Comparison of ENCODE assay signal across 8 mouse cellular contexts in the genomic region with DNA sequence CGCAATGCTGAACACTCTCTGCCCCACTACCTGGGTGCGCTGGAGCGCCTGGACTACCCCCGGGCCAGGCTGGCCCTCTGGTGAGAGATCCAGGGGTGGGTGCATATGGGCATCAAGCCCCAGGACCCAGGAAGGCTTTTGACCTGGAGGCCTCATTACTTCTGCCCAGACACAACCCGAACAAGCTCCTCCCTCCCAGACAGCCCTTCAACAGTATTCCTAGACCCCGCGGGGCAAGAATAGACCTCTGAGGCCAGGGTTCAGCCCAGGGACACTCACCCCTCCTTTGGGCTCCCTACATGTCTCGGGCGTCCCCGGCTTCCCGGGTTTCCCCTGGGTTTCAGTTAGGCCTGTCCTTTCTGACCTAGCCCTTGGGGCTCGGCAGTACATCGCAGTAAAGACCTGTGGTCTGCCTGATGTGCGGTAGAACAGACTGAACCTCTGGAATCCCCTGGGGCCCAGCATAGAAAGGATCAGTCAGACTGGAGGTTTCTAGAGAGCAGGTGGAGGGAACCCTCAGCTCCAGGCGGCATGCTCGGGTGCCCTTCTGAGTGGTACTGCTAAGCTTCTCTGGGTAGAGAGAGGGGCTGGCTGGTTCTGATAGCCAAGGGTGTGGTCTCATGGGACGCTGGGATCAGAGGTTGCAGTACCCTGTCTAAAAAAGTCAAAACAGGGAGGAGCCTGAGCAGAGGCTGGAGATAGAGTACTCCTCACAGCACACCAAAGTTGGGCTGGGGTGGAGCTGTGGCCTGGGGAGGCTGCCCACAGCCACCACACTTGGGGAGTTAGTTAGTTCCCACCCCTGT. TPM values are rescaled to one million over a fixed set of nuclear protein-coding genes. Genes with fewer than 3 reads are reported as not detected.
DNase-seq lines count a peak whose midpoint lies in the region; ATAC-seq and TF ChIP-seq lines count a peak whose summit lies in the region.

No protein-coding gene starts in this region.

- H3K4me1 ChIP-seq in G1E (ENCODE audit: insufficient read depth, low read depth, low read length), result peaks cover 44% of the 10 kb centered on the region
- H3K4me1 ChIP-seq in forebrain, embryonic 11.5 days (replicated peaks; ENCODE audit: control insufficient read depth, insufficient read depth, low read length), result peaks cover 12% of the 10 kb centered on the region; the same call in 1 of the 2 replicates
- peaks cover 4% of the 10 kb centered on the region; the same call in 1 of the 2 replicates for H3K4me1 ChIP-seq in lung, embryonic 14.5 days (ENCODE audit: insufficient read depth)

- H3K4me2 ChIP-seq in forebrain, embryonic 11.5 days (ENCODE audit: low read depth, low read length, severe bottlenecking), result peak overlapping the region; percentile 92
- H3K4me2 ChIP-seq in lung, embryonic 14.5 days, result peak overlapping the region; percentile 97

- peak; percentile 63 for ATAC-seq in G1E (ENCODE audit: extremely low read depth, insufficient number of reproducible peaks, low FRiP score, poor library complexity, severe bottlenecking)
- peak; percentile 39 for ATAC-seq in forebrain, embryonic 11.5 days (replicated peaks; ENCODE audit: low FRiP score)
- ATAC-seq in hematopoietic stem cell, adult 5-6 weeks (replicated peaks in 1 of 2; ENCODE audit: insufficient read depth in 1 of 2, low FRiP score in 2 of 2, low TSS enrichment in 1 of 2, low read depth in 1 of 2, poor library complexity in 2 of 2, severe bottlenecking in 2 of 2), result peak; percentile 68 to 71
- peak; percentile 48 for ATAC-seq in lung, embryonic 14.5 days (ENCODE audit: insufficient read depth)

- H3K27ac ChIP-seq in forebrain, embryonic 11.5 days (ENCODE audit: low read depth, low read length), result peak overlapping the region; percentile 37; the same call in 1 of the 2 replicates
- H3K27ac ChIP-seq in lung, embryonic 14.5 days (ENCODE audit: low read depth), result peak overlapping the region; percentile 73

- H3K9me3 ChIP-seq in G1E (replicated peaks), result no peaks in the 10 kb centered on the region
- H3K9me3 ChIP-seq in forebrain, embryonic 11.5 days (ENCODE audit: control insufficient read depth, low read length), result no peaks in the 10 kb centered on the region
- H3K9me3 ChIP-seq in lung, embryonic 14.5 days (ENCODE audit: low read depth, low read length), result no peaks in the 10 kb centered on the region

- TF ChIP-seq CTCF in G1E (IDR thresholded peaks at IDR 0.05; ENCODE audit: low read depth, low read length), result no peak
- TF ChIP-seq CTCF in lung, embryonic 14.5 days (IDR thresholded peaks at IDR 0.05; ENCODE audit: low read depth), result no peak

- peak overlapping the region; percentile 62 for H3K9ac ChIP-seq in forebrain, embryonic 11.5 days (ENCODE audit: low read length)
- peak overlapping the region; percentile 68 for H3K9ac ChIP-seq in lung, embryonic 14.5 days

- DNase-seq in adrenal gland, postnatal 10 days, result peak; percentile 31
- DNase-seq in adrenal gland, adult 8-10 months, result no peak
- DNase-seq in G1E (ENCODE audit: low spot score), result peak; percentile 83
- peak; percentile 61 for DNase-seq in forebrain, embryonic 11.5 days (ENCODE audit: low spot score)
- peak; percentile 28 for DNase-seq in lung, embryonic 14.5 days
- DNase-seq in retina, postnatal 1 day, result peak; percentile 52
- no peak for DNase-seq in adrenal gland, adult 18-20 months (ENCODE audit: low spot score in 2 of 2)

- H3K4me3 ChIP-seq in G1E (ENCODE audit: low read depth, low read length), result peak overlapping the region; percentile 86
- peak overlapping the region; percentile 45 for H3K4me3 ChIP-seq in forebrain, embryonic 11.5 days (ENCODE audit: low read depth, low read length)
- peak overlapping the region; percentile 50 for H3K4me3 ChIP-seq in lung, embryonic 14.5 days (ENCODE audit: low read depth, low read length)

- peaks cover 44% of the 10 kb centered on the region for H3K36me3 ChIP-seq in G1E (replicated peaks)
- no peaks in the 10 kb centered on the region for H3K36me3 ChIP-seq in forebrain, embryonic 11.5 days (ENCODE audit: control insufficient read depth, insufficient read depth, low read length)
- 0 out of 2 replicates have a peak, but pooled peaks cover 4% of the 10 kb centered on the region for H3K36me3 ChIP-seq in lung, embryonic 14.5 days (ENCODE audit: insufficient read depth)

- H3K27me3 ChIP-seq in G1E (ENCODE audit: insufficient read depth, low read length), result peaks cover 15% of the 10 kb centered on the region
- H3K27me3 ChIP-seq in forebrain, embryonic 11.5 days (ENCODE audit: control insufficient read depth, insufficient read depth, low read length), result no peaks in the 10 kb centered on the region
- no peaks in the 10 kb centered on the region for H3K27me3 ChIP-seq in lung, embryonic 14.5 days (ENCODE audit: insufficient read depth, low read length)

- 2% methylated on average over 17 of the region's 17 CpGs for WGBS in forebrain, embryonic 11.5 days
- WGBS in lung, embryonic 14.5 days, result 3% methylated on average over 17 of the region's 17 CpGs

RNA-seq across cellular contexts. Expression of a gene that starts 0.9 kb away (rescaled TPM):
- total RNA-seq in adrenal gland, postnatal 10 days (2021), result 10 to 100 TPM; 16.6 to 19.0 TPM
- total RNA-seq in adrenal gland, adult 8-10 months (2022), result 10 to 100 TPM in 3 of 4 experiments, 1 to 10 TPM in 1; 7.6 to 32.8 (median 18.4) TPM
- total RNA-seq in G1E (2014; fragmentation: Nextera tagmentation) (22.2 and 23.6 TPM in 2 replicates), G1E (2017) (2.9 and 5.1 TPM in 2 replicates)
- 17.6 and 21.1 TPM in 2 replicates for polyA plus RNA-seq in G1E (2012)
- 13.3 and 14.1 TPM in 2 replicates for polyA plus RNA-seq in forebrain, embryonic 11.5 days (2014; fragmentation: Nextera tagmentation; extraction: Ambion mirVana)
- 6.1 and 7.7 TPM in 2 replicates for total RNA-seq in hematopoietic stem cell, adult 5-6 weeks (2017)
- 11.0 and 12.0 TPM in 2 replicates for polyA plus RNA-seq in lung, embryonic 14.5 days (2014; fragmentation: Nextera tagmentation; extraction: Ambion mirVana)
- total RNA-seq in adrenal gland, adult 18-20 months (2021), result 10 to 100 TPM in 1 of 2 experiments, 1 to 10 TPM in 1; 8.4 to 11.7 TPM

RNA-seq across cellular contexts. Expression of a gene that starts 19.2 kb away (rescaled TPM):
- 10 to 100 TPM; 41.1 to 44.6 TPM for total RNA-seq in adrenal gland, postnatal 10 days (2021)
- 10 to 100 TPM; 31.2 to 80.8 (median 57.9) TPM for total RNA-seq in adrenal gland, adult 8-10 months (2022)
- total RNA-seq in G1E (2014; fragmentation: Nextera tagmentation) (72.5 and 158 TPM in 2 replicates), G1E (2017) (64.6 and 70.9 TPM in 2 replicates)
- polyA plus RNA-seq in G1E (2012), result 16.0 and 24.1 TPM in 2 replicates
- polyA plus RNA-seq in forebrain, embryonic 11.5 days (2014; fragmentation: Nextera tagmentation; extraction: Ambion mirVana), result 118 and 132 TPM in 2 replicates
- 82.9 and 92.5 TPM in 2 replicates for total RNA-seq in hematopoietic stem cell, adult 5-6 weeks (2017)
- 64.2 and 73.1 TPM in 2 replicates for polyA plus RNA-seq in lung, embryonic 14.5 days (2014; fragmentation: Nextera tagmentation; extraction: Ambion mirVana)
- total RNA-seq in adrenal gland, adult 18-20 months (2021), result 10 to 100 TPM; 28.2 to 36.4 TPM

RNA-seq across cellular contexts. Expression of a gene that starts 50.0 kb away (rescaled TPM):
- total RNA-seq in adrenal gland, postnatal 10 days (2021), result 10 to 100 TPM; 39.4 to 43.6 TPM
- 10 to 100 TPM; 46.8 to 58.8 (median 49.5) TPM for total RNA-seq in adrenal gland, adult 8-10 months (2022)
- total RNA-seq in G1E (2014; fragmentation: Nextera tagmentation) (10.3 and 15.2 TPM in 2 replicates), G1E (2017) (19.9 and 23.8 TPM in 2 replicates)
- polyA plus RNA-seq in G1E (2012), result 43.5 and 71.3 TPM in 2 replicates
- polyA plus RNA-seq in forebrain, embryonic 11.5 days (2014; fragmentation: Nextera tagmentation; extraction: Ambion mirVana), result 18.1 and 19.2 TPM in 2 replicates
- 14.9 and 16.8 TPM in 2 replicates for total RNA-seq in hematopoietic stem cell, adult 5-6 weeks (2017)
- 20.5 and 27.0 TPM in 2 replicates for polyA plus RNA-seq in lung, embryonic 14.5 days (2014; fragmentation: Nextera tagmentation; extraction: Ambion mirVana)
- total RNA-seq in adrenal gland, adult 18-20 months (2021), result 10 to 100 TPM; 36.2 to 43.9 TPM

Comparison
In these comparisons a context has a peak if more than half of its experiments do, and no peak if none do; other contexts are left out.
1. DNase-seq: peak in adrenal gland, postnatal 10 days (single experiment), G1E (single experiment), forebrain, embryonic 11.5 days (single experiment), lung, embryonic 14.5 days (single experiment) and retina, postnatal 1 day (single experiment); none in adrenal gland, adult 8-10 months (single experiment) and adrenal gland, adult 18-20 months (0 of 2).
2. Peak in every context shown above with its lines, with median percentiles within 50 percentile points of each other: ATAC-seq and H3K4me3 ChIP-seq.